Mouse (Mus musculus): ENCODE data around the gene Ttc6. TPM values are rescaled to one million over a fixed set of nuclear protein-coding genes. Genes with fewer than 3 reads are reported as not detected.

The Ttc6 gene
- polyA plus RNA-seq, 1 experiment from 2014 or later: 0.08 TPM

- Histone ChIP-seq H3K4me3 (ENCODE audit: low read depth, low read length) (no peak overlapping the region), H3K27me3 (ENCODE audit: insufficient read depth, low read length) (peaks cover 44% of the 10 kb centered on the region), H3K9ac (replicated peaks) (no peak overlapping the region), H3K36me3 (replicated peaks; ENCODE audit: insufficient read depth, low read length) (no peaks in the 10 kb centered on the region), H3K4me2 (ENCODE audit: low read depth, low read length) (no peak overlapping the region), H3K9me3 (ENCODE audit: low read length) (no peaks in the 10 kb centered on the region), H3K4me1 (ENCODE audit: insufficient read depth) (no peaks in the 10 kb centered on the region), H3K27ac (ENCODE audit: low read depth) (no peak overlapping the region)
- 41% methylated on average over 3 of the region's 3 CpGs for WGBS (ENCODE audit: insufficient replicate concordance)
- TF ChIP-seq EP300 (IDR thresholded peaks at IDR 0.05; ENCODE audit: low read depth) (no peak), CTCF (IDR thresholded peaks at IDR 0.05; ENCODE audit: low read depth) (no peak)
- ATAC-seq: no peak
- DNase-seq: no peak
Measured at GRCm38 (mm10) chr12:57554091-57554490, 9.8 kb upstream of the Ttc6 start.

GRCm38 (mm10) chr12:57571773-57572172, 7.9 kb downstream of the Ttc6 start:
- Histone ChIP-seq H3K9ac (replicated peaks) (no peak overlapping the region), H3K4me1 (ENCODE audit: insufficient read depth) (no peaks in the 10 kb centered on the region; the same call in 1 of the 2 replicates), H3K36me3 (replicated peaks; ENCODE audit: insufficient read depth, low read length) (no peaks in the 10 kb centered on the region), H3K27ac (ENCODE audit: low read depth) (no peak overlapping the region), H3K4me2 (ENCODE audit: low read depth, low read length) (0 out of 2 replicates have a peak overlapping the region, but pooled peaks have one; percentile 7), H3K9me3 (ENCODE audit: low read length) (no peaks in the 10 kb centered on the region), H3K4me3 (ENCODE audit: low read depth, low read length) (no peak overlapping the region), H3K27me3 (ENCODE audit: insufficient read depth, low read length) (peaks cover 11% of the 10 kb centered on the region)
- ATAC-seq: no peak
- WGBS (ENCODE audit: insufficient replicate concordance): 16% methylated on average over 9 of the region's 9 CpGs
- TF ChIP-seq EP300 (IDR thresholded peaks at IDR 0.05; ENCODE audit: low read depth): no peak
- no peak for TF ChIP-seq CTCF (IDR thresholded peaks at IDR 0.05; ENCODE audit: low read depth)
- DNase-seq: no peak

- TF ChIP-seq EP300 (IDR thresholded peaks at IDR 0.05; ENCODE audit: low read depth): no peak
- TF ChIP-seq CTCF (IDR thresholded peaks at IDR 0.05; ENCODE audit: low read depth): no peak
Measured at GRCm38 (mm10) chr12:57572415-57572814, 8.5 kb downstream of the Ttc6 start.

GRCm38 (mm10) chr12:57575931-57576628, 12.2 kb downstream of the Ttc6 start:
- peaks cover 11% of the 10 kb centered on the region for H3K27me3 ChIP-seq (ENCODE audit: insufficient read depth, low read length)
- ATAC-seq (peak; percentile 62; the same call in 1 of the 2 replicates), DNase-seq (peak; percentile 43)
- peak overlapping the region; percentile 64 for H3K4me2 ChIP-seq (ENCODE audit: low read depth, low read length)
- TF ChIP-seq EP300 (IDR thresholded peaks at IDR 0.05; ENCODE audit: low read depth) (no peak), CTCF (IDR thresholded peaks at IDR 0.05; ENCODE audit: low read depth) (peak; percentile 35; the same call in 1 of the 2 replicates)
- H3K27ac ChIP-seq (ENCODE audit: low read depth): no peak overlapping the region
- 5% methylated on average over 80 of the region's 81 CpGs for WGBS (ENCODE audit: insufficient replicate concordance)
- H3K4me1 ChIP-seq (ENCODE audit: insufficient read depth): no peaks in the 10 kb centered on the region; the same call in 1 of the 2 replicates
- H3K9me3 ChIP-seq (ENCODE audit: low read length): no peaks in the 10 kb centered on the region
- H3K4me3 ChIP-seq (ENCODE audit: low read depth, low read length): peak overlapping the region; percentile 35
- H3K36me3 ChIP-seq (replicated peaks; ENCODE audit: insufficient read depth, low read length): no peaks in the 10 kb centered on the region
- H3K9ac ChIP-seq (replicated peaks): peak overlapping the region; percentile 44; the same call in 1 of the 2 replicates

More at GRCm38 (mm10) chr12:57572415-57572814, 8.5 kb downstream of the Ttc6 start:
- Histone ChIP-seq H3K9me3 (ENCODE audit: low read length) (no peaks in the 10 kb centered on the region), H3K27me3 (ENCODE audit: insufficient read depth, low read length) (peaks cover 11% of the 10 kb centered on the region), H3K4me3 (ENCODE audit: low read depth, low read length) (no peak overlapping the region), H3K36me3 (replicated peaks; ENCODE audit: insufficient read depth, low read length) (no peaks in the 10 kb centered on the region), H3K9ac (replicated peaks) (no peak overlapping the region), H3K27ac (ENCODE audit: low read depth) (no peak overlapping the region), H3K4me2 (ENCODE audit: low read depth, low read length) (no peak overlapping the region), H3K4me1 (ENCODE audit: insufficient read depth) (no peaks in the 10 kb centered on the region; the same call in 1 of the 2 replicates)
- no peak for DNase-seq
- ATAC-seq: no peak

GRCm38 (mm10) chr12:57607624-57608023, 43.7 kb downstream of the Ttc6 start:
- H3K27ac ChIP-seq (ENCODE audit: low read depth): no peak overlapping the region
- H3K27me3 ChIP-seq (ENCODE audit: insufficient read depth, low read length): no peaks in the 10 kb centered on the region
- H3K9me3 ChIP-seq (ENCODE audit: low read length): no peaks in the 10 kb centered on the region
- H3K9ac ChIP-seq (replicated peaks): no peak overlapping the region
- H3K4me3 ChIP-seq (ENCODE audit: low read depth, low read length): no peak overlapping the region
- WGBS (ENCODE audit: insufficient replicate concordance): 60% methylated on average over 5 of the region's 5 CpGs
- no peak for DNase-seq
- H3K4me1 ChIP-seq (ENCODE audit: insufficient read depth): no peaks in the 10 kb centered on the region
- H3K36me3 ChIP-seq (replicated peaks; ENCODE audit: insufficient read depth, low read length): no peaks in the 10 kb centered on the region
- TF ChIP-seq EP300 (IDR thresholded peaks at IDR 0.05; ENCODE audit: low read depth): no peak
- TF ChIP-seq CTCF (IDR thresholded peaks at IDR 0.05; ENCODE audit: low read depth): no peak
- H3K4me2 ChIP-seq (ENCODE audit: low read depth, low read length): no peak overlapping the region
- no peak for ATAC-seq

GRCm38 (mm10) chr12:57615137-57615536, 51.2 kb downstream of the Ttc6 start:
- H3K4me2 ChIP-seq (ENCODE audit: low read depth, low read length): no peak overlapping the region
- H3K9me3 ChIP-seq (ENCODE audit: low read length): no peaks in the 10 kb centered on the region
- no peak overlapping the region for H3K27ac ChIP-seq (ENCODE audit: low read depth)
- no peak overlapping the region for H3K9ac ChIP-seq (replicated peaks)
- no peak overlapping the region for H3K4me3 ChIP-seq (ENCODE audit: low read depth, low read length)
- 70% methylated on average over 4 of the region's 4 CpGs for WGBS (ENCODE audit: insufficient replicate concordance)
- no peak for TF ChIP-seq CTCF (IDR thresholded peaks at IDR 0.05; ENCODE audit: low read depth)
- no peak for TF ChIP-seq EP300 (IDR thresholded peaks at IDR 0.05; ENCODE audit: low read depth)
- DNase-seq (no peak), ATAC-seq (no peak)
- H3K27me3 ChIP-seq (ENCODE audit: insufficient read depth, low read length): no peaks in the 10 kb centered on the region
- H3K36me3 ChIP-seq (replicated peaks; ENCODE audit: insufficient read depth, low read length): no peaks in the 10 kb centered on the region
- no peaks in the 10 kb centered on the region for H3K4me1 ChIP-seq (ENCODE audit: insufficient read depth)

All from liver, postnatal 0 days (tissue).